Mouse (Mus musculus) heart, embryonic 16.5 days (tissue): ENCODE measurements at regions not wholly inside any gene's neighbourhood (a gene's known extent, or its start where the extent isn't known, plus 50 kb on each side); places are given as distances from the start of the nearest gene placed in this dataset.

ENCODE experiments used
- ATAC-seq: fragments of 200-750 bp; cut with Nextera tagmentation; replicated peaks from 2 replicates; pipeline ENCODE4 v1.8.0; 2017; ENCODE audit warnings: moderate number of reproducible peaks; ENCODE audit not compliant: insufficient read depth, low FRiP score; ENCODE audit errors: extremely low read depth
- H3K27ac ChIP-seq: fragments of 300-500 bp; sonication (generic); 2 replicates; pipeline ENCODE4 v1.5.1; 2014; ENCODE audit warnings: mild to moderate bottlenecking, low read length, control low read depth, moderate library complexity
- H3K27me3 ChIP-seq: fragments of 300-500 bp; sonication (generic); 2 replicates; pipeline ENCODE4 v1.6.1; 2014; ENCODE audit warnings: low read length, mixed read lengths; ENCODE audit not compliant: control insufficient read depth, insufficient read depth
- H3K36me3 ChIP-seq: fragments of 300-500 bp; sonication (generic); 2 replicates; pipeline ENCODE4 v1.6.1; 2014; ENCODE audit not compliant: control insufficient read depth, insufficient read depth
- H3K4me1 ChIP-seq: fragments of 300-500 bp; sonication (generic); 2 replicates; pipeline ENCODE4 v1.6.1; 2014; ENCODE audit warnings: low read length, mixed read lengths; ENCODE audit not compliant: control insufficient read depth, insufficient read depth
- H3K4me2 ChIP-seq: fragments of 300-500 bp; sonication (generic); 2 replicates; pipeline ENCODE4 v1.6.1; 2014; ENCODE audit warnings: low read depth, mild to moderate bottlenecking, control low read depth, low read length
- H3K4me3 ChIP-seq: fragments of 300-500 bp; sonication (generic); 2 replicates; pipeline ENCODE4 v1.5.1; 2014; ENCODE audit warnings: mild to moderate bottlenecking, control low read depth, low read length
- H3K9ac ChIP-seq: fragments of 300-500 bp; sonication (generic); 2 replicates; pipeline ENCODE4 v1.6.1; 2014; ENCODE audit warnings: low read length, control low read depth
- H3K9me3 ChIP-seq: fragments of 300-500 bp; sonication (generic); replicated peaks from 2 replicates; pipeline ENCODE4 v1.6.1; 2016; ENCODE audit warnings: low read length; ENCODE audit not compliant: control insufficient read depth
- WGBS: fragments of 180-500 bp; shearing (Covaris S2); extraction: QIAGEN DNeasy Blood & Tissue Kit; methylation state at CpG from one replicate; pipeline ENCODE4 v1.1.7; 2014; 5-methylcytosine and 5-hydroxymethylcytosine counted together

DNA sequence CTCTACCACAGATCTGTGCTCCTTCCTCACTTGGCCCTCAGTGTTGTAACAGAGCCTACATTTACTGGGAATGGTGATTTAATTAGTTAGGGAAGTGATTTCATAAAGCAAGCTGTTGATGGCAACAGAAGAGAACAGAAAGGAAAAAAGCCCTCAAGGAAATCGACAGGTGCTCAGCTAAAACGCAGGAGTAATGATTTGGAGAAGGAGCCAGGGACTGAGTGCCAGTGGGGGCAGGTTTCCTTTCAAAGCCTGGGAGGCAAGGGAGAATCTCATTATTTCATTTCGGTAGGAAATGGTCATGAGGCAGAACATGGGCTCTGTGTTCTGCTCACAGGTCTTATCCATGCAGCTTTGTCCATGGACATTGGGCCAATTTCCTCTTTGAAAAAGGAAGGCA, 101.3 kb upstream of the Xcl1 start:
- no peaks in the 10 kb centered on the region for H3K36me3 ChIP-seq
- H3K4me2 ChIP-seq = no peak overlapping the region
- ATAC-seq = no peak
- H3K4me1 ChIP-seq = peaks cover 2% of the 10 kb centered on the region; the same call in 1 of the 2 replicates
- H3K9ac ChIP-seq = no peak overlapping the region
- no peak overlapping the region for H3K4me3 ChIP-seq
- H3K27me3 ChIP-seq = no peaks in the 10 kb centered on the region
- H3K9me3 ChIP-seq = no peaks in the 10 kb centered on the region
- 68% methylated on average over 3 of the region's 3 CpGs for WGBS
- H3K27ac ChIP-seq = no peak overlapping the region

DNA sequence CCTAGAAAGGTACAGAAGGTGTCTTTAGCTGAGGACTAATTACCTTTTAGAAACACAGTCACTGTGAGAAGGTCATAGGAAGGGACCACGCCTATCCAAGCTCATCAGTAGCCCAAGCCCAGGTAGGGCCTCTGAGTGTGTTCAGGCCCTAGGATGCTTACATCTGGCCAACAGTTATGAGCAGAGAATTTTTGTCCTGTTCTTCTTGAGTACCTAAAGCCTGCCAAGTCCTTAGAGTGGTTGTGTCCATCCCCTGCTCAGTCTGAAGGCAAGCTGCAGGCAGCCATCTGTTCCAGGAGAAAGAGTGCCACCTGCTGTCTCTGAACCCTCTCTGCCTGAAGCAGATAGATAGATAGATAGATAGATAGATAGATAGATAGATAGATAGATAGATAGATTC, 100.3 kb upstream of the Xcl1 start:
- Histone ChIP-seq H3K9ac (no peak overlapping the region), H3K4me2 (no peak overlapping the region), H3K4me3 (no peak overlapping the region), H3K27me3 (no peaks in the 10 kb centered on the region), H3K9me3 (no peaks in the 10 kb centered on the region), H3K4me1 (peaks cover 2% of the 10 kb centered on the region; the same call in 1 of the 2 replicates), H3K36me3 (no peaks in the 10 kb centered on the region), H3K27ac (no peak overlapping the region)
- no peak for ATAC-seq
- WGBS = 86% methylated on average over 1 of the region's 1 CpGs

DNA sequence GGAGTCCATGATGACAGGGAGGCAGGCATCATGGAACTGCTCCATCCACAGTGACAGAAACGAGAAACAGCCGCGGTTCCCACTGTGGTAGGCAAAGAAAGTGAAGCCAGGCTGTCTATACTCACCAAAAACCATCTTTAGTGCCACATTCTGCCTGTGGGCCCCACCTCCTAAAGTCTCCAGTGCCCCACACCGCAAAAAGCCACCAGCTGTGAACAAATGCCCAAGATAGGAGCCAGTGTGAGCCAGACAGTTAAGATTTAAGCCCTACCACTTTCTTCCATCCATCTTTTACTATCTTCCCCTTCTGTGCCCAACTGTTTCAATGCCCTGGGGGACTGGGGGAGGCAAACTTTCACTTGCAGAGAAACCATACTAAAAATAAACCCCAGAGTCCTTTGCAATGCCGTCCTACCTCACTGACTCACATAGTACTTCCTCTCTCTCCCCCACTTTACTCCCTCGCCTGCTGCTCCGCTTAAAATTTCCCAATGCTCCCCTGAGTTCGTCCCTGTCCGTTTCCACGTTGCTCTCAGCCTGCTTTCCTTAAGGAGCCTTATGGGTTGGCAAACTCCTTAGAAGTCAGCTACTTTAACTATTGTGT, 85.7 kb upstream of the Xcl1 start:
- Histone ChIP-seq H3K36me3 (no peaks in the 10 kb centered on the region), H3K4me3 (no peak overlapping the region), H3K9me3 (no peaks in the 10 kb centered on the region), H3K27me3 (no peaks in the 10 kb centered on the region), H3K4me2 (peak overlapping the region; percentile 41; the same call in 1 of the 2 replicates), H3K9ac (no peak overlapping the region), H3K27ac (peak overlapping the region; percentile 29; the same call in 1 of the 2 replicates), H3K4me1 (peaks cover 17% of the 10 kb centered on the region)
- ATAC-seq = no peak
- 41% methylated on average over 10 of the region's 10 CpGs for WGBS

DNA sequence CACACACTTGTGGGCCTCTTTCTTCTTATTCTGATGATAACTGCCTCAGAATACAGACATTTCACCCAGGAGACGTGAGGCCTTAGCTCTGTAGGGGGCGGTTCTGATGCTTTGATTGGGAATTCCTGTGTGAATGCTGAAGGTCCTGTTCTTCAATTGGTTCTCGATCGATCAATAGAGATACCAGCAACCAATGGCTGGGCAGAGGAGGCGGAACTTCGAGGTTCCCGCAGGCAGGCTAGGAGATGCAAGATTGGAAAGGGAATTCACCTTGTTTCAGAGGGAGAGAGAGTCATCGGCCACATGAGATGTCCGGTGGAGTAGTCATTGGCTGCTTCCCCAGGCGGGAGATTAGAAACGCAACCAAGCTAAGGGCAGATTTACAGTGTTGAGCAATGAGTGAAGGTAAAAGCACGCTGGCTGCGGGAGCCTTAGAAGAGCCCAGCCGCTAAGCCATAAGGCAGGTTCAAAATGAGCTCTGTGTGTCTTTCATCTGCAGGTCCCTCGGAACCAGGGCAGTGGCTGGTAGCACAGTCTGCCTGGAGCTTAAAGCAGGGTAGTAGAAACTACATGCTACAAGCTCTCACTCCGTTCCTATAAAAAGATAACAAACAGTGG, 83.5 kb upstream of the Xcl1 start:
- H3K9ac ChIP-seq = 0 out of 2 replicates have a peak overlapping the region, but pooled peaks have one; percentile 25
- 21% methylated on average over 16 of the region's 16 CpGs for WGBS
- ATAC-seq = peak; percentile 79
- H3K27ac ChIP-seq = no peak overlapping the region
- H3K4me1 ChIP-seq = peaks cover 17% of the 10 kb centered on the region
- no peaks in the 10 kb centered on the region for H3K36me3 ChIP-seq
- H3K4me2 ChIP-seq = peak overlapping the region; percentile 57
- no peaks in the 10 kb centered on the region for H3K27me3 ChIP-seq
- peak overlapping the region; percentile 40 for H3K4me3 ChIP-seq
- no peaks in the 10 kb centered on the region for H3K9me3 ChIP-seq

DNA sequence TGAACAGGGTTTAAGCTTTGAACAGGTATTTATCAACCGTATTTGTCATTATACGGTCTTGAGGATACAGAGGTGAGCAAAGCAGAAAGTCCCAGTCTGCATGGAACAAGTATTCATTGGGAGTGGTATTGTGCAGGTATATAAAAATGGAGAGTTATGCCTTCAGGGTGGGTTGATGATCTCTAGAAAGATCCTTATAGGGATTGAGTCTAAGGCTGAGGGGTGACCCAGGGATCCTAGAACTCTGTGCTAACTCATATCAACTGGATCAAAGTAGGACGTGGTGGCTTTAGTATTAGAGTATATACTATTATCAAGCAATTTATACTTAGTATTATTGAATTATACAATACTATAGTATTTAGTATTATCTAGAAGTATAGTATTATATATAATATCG, 82.9 kb upstream of the Xcl1 start:
- ATAC-seq = no peak
- H3K9me3 ChIP-seq = no peaks in the 10 kb centered on the region
- H3K4me1 ChIP-seq = peaks cover 17% of the 10 kb centered on the region
- no peak overlapping the region for H3K4me3 ChIP-seq
- no peaks in the 10 kb centered on the region for H3K27me3 ChIP-seq
- no peak overlapping the region for H3K27ac ChIP-seq
- no peak overlapping the region for H3K9ac ChIP-seq
- H3K4me2 ChIP-seq = no peak overlapping the region
- no peaks in the 10 kb centered on the region for H3K36me3 ChIP-seq
- WGBS = 82% methylated on average over 4 of the region's 4 CpGs

DNA sequence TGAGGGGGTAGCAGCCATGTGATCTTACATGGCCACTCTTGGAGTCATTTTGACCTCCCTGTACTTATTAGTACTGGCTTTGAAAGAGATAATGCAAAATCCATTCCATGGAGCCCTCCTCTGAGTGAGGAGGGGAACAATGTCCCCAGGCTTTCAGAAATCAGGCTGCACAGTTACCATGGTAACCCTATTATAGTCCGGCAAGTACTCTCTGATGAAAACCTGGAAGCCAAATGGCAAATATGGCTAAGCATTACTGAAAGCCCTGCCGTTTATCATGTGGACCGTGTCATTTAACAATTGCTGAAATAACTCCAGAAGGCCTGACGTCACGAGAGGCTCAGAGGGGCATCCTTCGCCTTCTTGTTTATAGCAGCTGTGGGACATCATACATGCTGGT, 82.5 kb upstream of the Xcl1 start:
- Histone ChIP-seq H3K27ac (no peak overlapping the region), H3K36me3 (no peaks in the 10 kb centered on the region), H3K4me3 (no peak overlapping the region), H3K4me2 (no peak overlapping the region), H3K9ac (no peak overlapping the region), H3K4me1 (peaks cover 17% of the 10 kb centered on the region), H3K9me3 (no peaks in the 10 kb centered on the region), H3K27me3 (no peaks in the 10 kb centered on the region)
- WGBS = 87% methylated on average over 6 of the region's 6 CpGs
- no peak for ATAC-seq

DNA sequence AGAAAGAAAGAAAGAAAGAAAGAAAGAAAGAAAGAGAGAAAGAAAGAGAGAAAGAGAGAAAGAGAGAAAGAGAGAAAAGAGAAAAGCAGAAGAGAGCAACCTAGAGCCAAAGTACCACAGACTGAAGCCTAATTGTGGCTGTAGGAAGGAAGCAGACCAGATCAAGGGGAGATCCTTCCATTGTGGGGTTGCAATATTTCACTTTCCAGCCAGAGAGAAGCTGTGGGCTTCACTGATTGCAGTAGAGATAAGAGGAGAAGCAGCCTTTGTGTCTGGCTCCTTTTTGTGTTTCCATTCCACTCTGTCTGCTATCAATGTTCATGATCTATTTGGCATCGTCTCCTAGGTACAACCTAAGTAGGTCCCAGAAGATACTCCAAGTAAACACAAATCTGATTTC, 79.0 kb upstream of the Xcl1 start:
- Histone ChIP-seq H3K4me2 (no peak overlapping the region), H3K36me3 (no peaks in the 10 kb centered on the region), H3K27ac (no peak overlapping the region), H3K9me3 (no peaks in the 10 kb centered on the region), H3K27me3 (no peaks in the 10 kb centered on the region), H3K4me3 (no peak overlapping the region), H3K9ac (no peak overlapping the region), H3K4me1 (peaks cover 7% of the 10 kb centered on the region)
- WGBS = 74% methylated on average over 1 of the region's 1 CpGs
- ATAC-seq = no peak

DNA sequence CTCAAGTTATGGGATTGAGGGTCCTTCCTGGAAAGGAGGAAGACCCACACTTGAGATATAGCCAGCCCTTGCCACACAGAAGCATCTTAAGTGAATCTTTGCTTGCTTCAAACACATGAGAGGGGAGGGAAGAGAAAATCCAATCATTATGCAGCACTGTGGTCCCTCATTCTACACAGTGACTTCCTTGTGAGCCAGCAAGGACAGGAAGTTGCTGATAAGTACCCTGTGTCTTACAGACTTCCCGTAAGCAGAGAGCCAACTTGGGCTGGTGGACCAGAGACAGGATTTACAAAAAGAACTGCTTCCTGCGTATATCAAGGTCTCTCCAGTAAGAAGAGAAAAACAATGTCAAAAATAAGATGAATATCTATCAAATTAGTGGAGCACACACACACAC, 78.1 kb upstream of the Xcl1 start:
- no peak overlapping the region for H3K4me2 ChIP-seq
- H3K4me3 ChIP-seq = no peak overlapping the region
- H3K27ac ChIP-seq = no peak overlapping the region
- H3K4me1 ChIP-seq = peaks cover 3% of the 10 kb centered on the region
- H3K36me3 ChIP-seq = no peaks in the 10 kb centered on the region
- WGBS = 50% methylated on average over 2 of the region's 2 CpGs
- H3K27me3 ChIP-seq = no peaks in the 10 kb centered on the region
- ATAC-seq = no peak
- H3K9me3 ChIP-seq = no peaks in the 10 kb centered on the region
- H3K9ac ChIP-seq = no peak overlapping the region

DNA sequence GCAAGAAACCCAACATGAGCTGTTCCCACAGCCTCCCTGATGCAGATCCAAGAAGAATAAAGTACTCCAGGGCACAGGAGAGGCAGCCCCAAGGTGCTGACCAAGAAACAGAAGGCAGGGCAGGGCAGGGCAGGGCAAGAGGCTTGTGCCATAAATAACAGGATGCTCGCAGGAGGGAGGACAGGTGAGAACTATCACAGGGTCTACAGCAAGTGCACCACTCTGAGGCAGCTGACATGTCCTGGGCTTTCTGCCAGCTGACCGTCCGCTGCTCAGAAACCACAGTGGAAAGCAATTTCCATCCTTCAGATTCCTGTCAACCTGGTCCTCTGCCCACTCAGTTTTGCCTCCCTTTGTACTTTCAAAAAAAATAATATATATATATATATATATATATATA, 77.0 kb upstream of the Xcl1 start:
- WGBS = 19% methylated on average over 3 of the region's 3 CpGs
- Histone ChIP-seq H3K27me3 (no peaks in the 10 kb centered on the region), H3K4me1 (peaks cover 3% of the 10 kb centered on the region), H3K4me2 (no peak overlapping the region), H3K27ac (no peak overlapping the region), H3K9ac (no peak overlapping the region), H3K4me3 (no peak overlapping the region), H3K9me3 (no peaks in the 10 kb centered on the region), H3K36me3 (no peaks in the 10 kb centered on the region)
- ATAC-seq = peak; percentile 79; the same call in 1 of the 2 replicates
